Mouse (Mus musculus) lung, postnatal 0 days (tissue): ENCODE measurements at regions not wholly inside any gene's neighbourhood (a gene's known extent, or its start where the extent isn't known, plus 50 kb on each side); places are given as distances from the start of the nearest gene placed in this dataset.
A peak's percentile ranks its signal among the peaks of the same experiment; 100 is the strongest.

ENCODE experiments used
- ATAC-seq: fragments of 200-750 bp; cut with Nextera tagmentation; 2 replicates; pipeline ENCODE4 v1.8.0; 2017; ENCODE audit warnings: moderate library complexity
- DNase-seq: peaks from one replicate; pipeline ENCODE4 v3.0.0-alpha.2; 2016; ENCODE audit warnings: low spot score
- H3K27ac ChIP-seq: fragments of 300-500 bp; sonication (generic); 2 replicates; pipeline ENCODE4 v1.5.1; 2014; ENCODE audit warnings: antibody characterized with exemption, mild to moderate bottlenecking, low read length, mixed read lengths
- H3K27me3 ChIP-seq: fragments of 300-500 bp; sonication (generic); replicated peaks from 2 replicates; pipeline ENCODE4 v1.6.1; 2014; ENCODE audit warnings: low read length, mixed read lengths; ENCODE audit not compliant: insufficient read depth
- H3K36me3 ChIP-seq: fragments of 300-500 bp; sonication (generic); 2 replicates; pipeline ENCODE4 v1.6.1; 2014; ENCODE audit warnings: low read length, mixed read lengths; ENCODE audit not compliant: insufficient read depth
- H3K4me1 ChIP-seq: fragments of 300-500 bp; sonication (generic); 2 replicates; pipeline ENCODE4 v1.6.1; 2014; ENCODE audit warnings: antibody characterized with exemption, low read depth, low read length, mixed read lengths; ENCODE audit not compliant: insufficient read depth
- H3K4me2 ChIP-seq: fragments of 300-500 bp; sonication (generic); replicated peaks from 2 replicates; pipeline ENCODE4 v1.6.1; 2014; ENCODE audit warnings: low read depth, mild to moderate bottlenecking, low read length, moderate library complexity, mixed read lengths
- H3K4me3 ChIP-seq: fragments of 300-500 bp; sonication (generic); 2 replicates; pipeline ENCODE4 v1.5.1; 2014; ENCODE audit warnings: low read depth, low read length
- H3K9ac ChIP-seq: fragments of 300-500 bp; sonication (generic); replicated peaks from 2 replicates; pipeline ENCODE4 v1.6.1; 2014; ENCODE audit warnings: low read depth, mild to moderate bottlenecking
- H3K9me3 ChIP-seq: fragments of 300-500 bp; sonication (generic); 2 replicates; pipeline ENCODE4 v1.6.1; 2016; ENCODE audit warnings: low read length, mixed read lengths
- CTCF ChIP-seq: IDR thresholded peaks from 2 replicates; pipeline ENCODE4 v1.5.1; 2016; ENCODE audit warnings: antibody characterized with exemption, mild to moderate bottlenecking
- EP300 ChIP-seq: IDR thresholded peaks from 2 replicates; pipeline ENCODE4 v1.6.1; 2016; ENCODE audit warnings: antibody characterized with exemption, mild to moderate bottlenecking, control low read depth
- WGBS: fragments of 180-500 bp; shearing (Covaris S2); extraction: QIAGEN DNeasy Blood & Tissue Kit; methylation state at CpG from one replicate; pipeline ENCODE4 v1.1.7; 2014; 5-methylcytosine and 5-hydroxymethylcytosine counted together

- 0 out of 2 replicates have a peak overlapping the region, but pooled peaks have one; percentile 8 for H3K4me2 ChIP-seq
- ATAC-seq (no peak), DNase-seq (peak; percentile 47)
- WGBS, result 39% methylated on average over 17 of the region's 17 CpGs
- H3K4me1 ChIP-seq, result no peaks in the 10 kb centered on the region
- peak; percentile 74 for TF ChIP-seq CTCF
- no peak for TF ChIP-seq EP300
- H3K27me3 ChIP-seq, result no peaks in the 10 kb centered on the region
- H3K27ac ChIP-seq, result no peak overlapping the region
- H3K36me3 ChIP-seq, result no peaks in the 10 kb centered on the region
- no peak overlapping the region for H3K9ac ChIP-seq
- no peaks in the 10 kb centered on the region for H3K9me3 ChIP-seq
- no peak overlapping the region for H3K4me3 ChIP-seq
Measured at GRCm38 (mm10) chr1:34700237-34701030, 121.0 kb downstream of the Amer3 start.

GRCm38 (mm10) chr1:34701436-34701835 lies 122.0 kb downstream of the Amer3 start:
- Histone ChIP-seq H3K4me1 (no peaks in the 10 kb centered on the region), H3K4me2 (no peak overlapping the region), H3K27ac (no peak overlapping the region), H3K36me3 (no peaks in the 10 kb centered on the region), H3K27me3 (no peaks in the 10 kb centered on the region), H3K9ac (no peak overlapping the region), H3K4me3 (no peak overlapping the region), H3K9me3 (no peaks in the 10 kb centered on the region)
- TF ChIP-seq CTCF (no peak), EP300 (no peak)
- ATAC-seq, result no peak
- WGBS, result 71% methylated on average over 7 of the region's 7 CpGs
- no peak for DNase-seq

GRCm38 (mm10) chr1:34709089-34709488 lies 129.6 kb downstream of the Amer3 start:
- WGBS, result 88% methylated on average over 2 of the region's 2 CpGs
- Histone ChIP-seq H3K9me3 (no peaks in the 10 kb centered on the region), H3K4me1 (no peaks in the 10 kb centered on the region), H3K4me3 (no peak overlapping the region), H3K9ac (no peak overlapping the region), H3K27me3 (no peaks in the 10 kb centered on the region), H3K36me3 (no peaks in the 10 kb centered on the region), H3K27ac (no peak overlapping the region), H3K4me2 (no peak overlapping the region)
- no peak for ATAC-seq
- DNase-seq, result no peak
- TF ChIP-seq CTCF (no peak), EP300 (no peak)

DNA sequence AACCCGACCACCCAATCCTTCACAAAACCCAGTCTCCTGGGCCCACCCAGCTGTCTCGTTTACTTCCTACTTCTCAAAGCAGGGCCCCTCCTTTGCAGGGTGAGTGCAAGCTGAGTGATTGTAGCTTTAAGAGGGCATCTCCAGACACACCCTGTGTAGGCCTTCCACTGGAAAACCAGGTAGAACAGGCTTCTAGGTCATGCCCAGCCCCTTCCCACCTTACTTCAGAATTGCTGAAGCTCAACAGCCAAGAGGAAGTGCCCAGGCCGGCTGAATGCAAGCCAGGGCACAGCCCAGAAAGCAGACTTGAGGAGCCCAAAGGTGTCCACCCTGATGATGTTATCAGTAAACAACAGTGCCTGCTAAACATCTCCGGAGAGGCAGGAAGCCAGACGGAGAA lies 120.2 kb downstream of the Fam168b start:
- Histone ChIP-seq H3K27me3 (no peaks in the 10 kb centered on the region), H3K4me2 (no peak overlapping the region), H3K4me3 (no peak overlapping the region), H3K9me3 (no peaks in the 10 kb centered on the region), H3K4me1 (no peaks in the 10 kb centered on the region), H3K27ac (no peak overlapping the region), H3K9ac (no peak overlapping the region), H3K36me3 (no peaks in the 10 kb centered on the region)
- ATAC-seq, result peak; percentile 53
- TF ChIP-seq CTCF (no peak), EP300 (no peak)
- DNase-seq, result peak; percentile 46
- 31% methylated on average over 5 of the region's 5 CpGs for WGBS

GRCm38 (mm10) chr1:34732156-34732555 lies 110.7 kb downstream of the Fam168b start:
- H3K27ac ChIP-seq, result no peak overlapping the region
- H3K9ac ChIP-seq, result no peak overlapping the region
- ATAC-seq (no peak), DNase-seq (no peak)
- H3K4me1 ChIP-seq, result no peaks in the 10 kb centered on the region
- H3K9me3 ChIP-seq, result no peaks in the 10 kb centered on the region
- no peaks in the 10 kb centered on the region for H3K36me3 ChIP-seq
- no peaks in the 10 kb centered on the region for H3K27me3 ChIP-seq
- TF ChIP-seq EP300, result no peak
- no peak for TF ChIP-seq CTCF
- no peak overlapping the region for H3K4me3 ChIP-seq
- H3K4me2 ChIP-seq, result no peak overlapping the region
- 43% methylated on average over 7 of the region's 7 CpGs for WGBS

- no peak for ATAC-seq
- no peak overlapping the region for H3K4me2 ChIP-seq
- H3K27ac ChIP-seq, result no peak overlapping the region
- no peak for TF ChIP-seq CTCF
- no peak for TF ChIP-seq EP300
- H3K4me1 ChIP-seq, result no peaks in the 10 kb centered on the region
- no peak for DNase-seq
- no peak overlapping the region for H3K9ac ChIP-seq
- WGBS, result 72% methylated on average over 17 of the region's 17 CpGs
- H3K27me3 ChIP-seq, result no peaks in the 10 kb centered on the region
- no peak overlapping the region for H3K4me3 ChIP-seq
- H3K9me3 ChIP-seq, result no peaks in the 10 kb centered on the region
- H3K36me3 ChIP-seq, result no peaks in the 10 kb centered on the region
Measured at GRCm38 (mm10) chr1:34733026-34733913, 109.6 kb downstream of the Fam168b start.
